Mouse (Mus musculus) lung, embryonic 14.5 days (tissue): ENCODE measurements around the gene Akap8. TPM values are rescaled to one million over a fixed set of nuclear protein-coding genes. Genes with fewer than 3 reads are reported as not detected.

Experiments used
- ATAC-seq: fragments of 200-750 bp; cut with Nextera tagmentation; 2 replicates; pipeline ENCODE4 v1.8.0; 2017; ENCODE audit warnings: mild to moderate bottlenecking, moderate TSS enrichment, moderate library complexity; ENCODE audit not compliant: insufficient read depth
- DNase-seq: peaks from one replicate; pipeline ENCODE4 v3.0.0-alpha.2; 2015
- H3K27ac ChIP-seq: fragments of 300-500 bp; sonication (generic); 2 replicates; pipeline ENCODE4 v1.5.1; 2014; ENCODE audit warnings: low read depth, mild to moderate bottlenecking, moderate library complexity
- H3K27me3 ChIP-seq: fragments of 300-500 bp; sonication (generic); 2 replicates; pipeline ENCODE4 v1.6.1; 2014; ENCODE audit warnings: low read length, control low read depth; ENCODE audit not compliant: insufficient read depth
- H3K36me3 ChIP-seq: fragments of 300-500 bp; sonication (generic); 2 replicates; pipeline ENCODE4 v1.6.1; 2014; ENCODE audit warnings: control low read depth; ENCODE audit not compliant: insufficient read depth
- H3K4me1 ChIP-seq: fragments of 300-500 bp; sonication (generic); 2 replicates; pipeline ENCODE4 v1.6.1; 2014; ENCODE audit warnings: antibody characterized with exemption, control low read depth; ENCODE audit not compliant: insufficient read depth
- H3K4me2 ChIP-seq: fragments of 300-500 bp; sonication (generic); 2 replicates; pipeline ENCODE4 v1.6.1; 2014; ENCODE audit warnings: mild to moderate bottlenecking
- H3K4me3 ChIP-seq: fragments of 300-500 bp; sonication (generic); 2 replicates; pipeline ENCODE4 v1.5.1; 2014; ENCODE audit warnings: low read depth, low read length
- H3K9ac ChIP-seq: fragments of 300-500 bp; sonication (generic); 2 replicates; pipeline ENCODE4 v1.6.1; 2014
- H3K9me3 ChIP-seq: fragments of 300-500 bp; sonication (generic); 2 replicates; pipeline ENCODE4 v1.6.1; 2016; ENCODE audit warnings: low read depth, low read length, control low read depth
- CTCF ChIP-seq: IDR thresholded peaks from 2 replicates; pipeline ENCODE4 v1.5.1; 2016; ENCODE audit warnings: antibody characterized with exemption, low read depth
- WGBS: fragments of 180-500 bp; shearing (Covaris S2); extraction: QIAGEN DNeasy Blood & Tissue Kit; methylation state at CpG from one replicate; pipeline ENCODE4 v1.1.7; 2014; 5-methylcytosine and 5-hydroxymethylcytosine counted together
- polyA plus RNA-seq: library from polyadenylated mRNA; unstranded; fragments of >200 nt; fragmentation: Nextera tagmentation; extraction: Ambion mirVana; gene quantifications from 2 replicates; pipeline ENCODE4 v1.2.1, GENCODE M21; 2014

Gene Akap8
- polyA plus RNA-seq, result 45.4 and 54.3 TPM in 2 replicates

- H3K27ac ChIP-seq, result peak within 1 kb of the TSS; percentile 97
- peaks cover 53% of the 10 kb centered on the region for H3K36me3 ChIP-seq
- TF ChIP-seq CTCF, result no peak; the same call in 1 of the 2 replicates
- WGBS, result under 1% methylated on average over 83 of the region's 83 CpGs
- H3K4me1 ChIP-seq, result peaks cover 3% of the 10 kb centered on the region
- no peaks in the 10 kb centered on the region for H3K9me3 ChIP-seq
- H3K9ac ChIP-seq, result peak within 1 kb of the TSS; percentile 86
- H3K4me3 ChIP-seq, result peak within 1 kb of the TSS; percentile 96
- DNase-seq (peak; percentile 99), ATAC-seq (peak; percentile 98)
- peak within 1 kb of the TSS; percentile 95 for H3K4me2 ChIP-seq
- H3K27me3 ChIP-seq, result no peaks in the 10 kb centered on the region
Observed at GRCm38 (mm10) chr17:32320597-32321389, at the start of gene Akap8. Gene Akap8 (minus strand): TSS chr17:32321238.

GRCm38 (mm10) chr17:32368991-32369578, 48.0 kb upstream of the Akap8 start:
- H3K4me1 ChIP-seq, result peaks cover 3% of the 10 kb centered on the region; the same call in 1 of the 2 replicates
- ATAC-seq (peak; percentile 68; the same call in 1 of the 2 replicates), DNase-seq (peak; percentile 44)
- H3K4me2 ChIP-seq, result peak overlapping the region; percentile 55
- no peaks in the 10 kb centered on the region for H3K9me3 ChIP-seq
- no peak for TF ChIP-seq CTCF
- WGBS, result 19% methylated on average over 12 of the region's 17 CpGs
- H3K9ac ChIP-seq, result peak overlapping the region; percentile 37
- no peaks in the 10 kb centered on the region for H3K27me3 ChIP-seq
- H3K36me3 ChIP-seq, result 0 out of 2 replicates have a peak, but pooled peaks cover 2% of the 10 kb centered on the region
- peak overlapping the region; percentile 39 for H3K4me3 ChIP-seq
- H3K27ac ChIP-seq, result no peak overlapping the region

GRCm38 (mm10) chr17:32367706-32368105, 46.7 kb upstream of the Akap8 start:
- no peak overlapping the region for H3K4me2 ChIP-seq
- no peaks in the 10 kb centered on the region for H3K27me3 ChIP-seq
- H3K36me3 ChIP-seq, result peaks cover 3% of the 10 kb centered on the region; the same call in 1 of the 2 replicates
- TF ChIP-seq CTCF, result no peak
- H3K4me1 ChIP-seq, result peaks cover 7% of the 10 kb centered on the region; the same call in 1 of the 2 replicates
- H3K4me3 ChIP-seq, result no peak overlapping the region
- no peaks in the 10 kb centered on the region for H3K9me3 ChIP-seq
- H3K27ac ChIP-seq, result no peak overlapping the region
- no peak for DNase-seq
- ATAC-seq, result no peak
- H3K9ac ChIP-seq, result no peak overlapping the region
- 86% methylated on average over 11 of the region's 11 CpGs for WGBS

GRCm38 (mm10) chr17:32365296-32365695, 44.3 kb upstream of the Akap8 start:
- ATAC-seq, result no peak
- no peaks in the 10 kb centered on the region for H3K27me3 ChIP-seq
- no peak for DNase-seq
- H3K9me3 ChIP-seq, result no peaks in the 10 kb centered on the region
- WGBS, result 61% methylated on average over 1 of the region's 1 CpGs
- no peak overlapping the region for H3K9ac ChIP-seq
- H3K4me1 ChIP-seq, result peaks cover 7% of the 10 kb centered on the region; the same call in 1 of the 2 replicates
- H3K36me3 ChIP-seq, result peaks cover 27% of the 10 kb centered on the region
- no peak overlapping the region for H3K27ac ChIP-seq
- no peak for TF ChIP-seq CTCF
- H3K4me3 ChIP-seq, result no peak overlapping the region
- peak overlapping the region; percentile 66; the same call in 1 of the 2 replicates for H3K4me2 ChIP-seq

GRCm38 (mm10) chr17:32364850-32365249, 43.8 kb upstream of the Akap8 start:
- H3K4me3 ChIP-seq, result peak overlapping the region; percentile 97
- no peak for TF ChIP-seq CTCF
- no peaks in the 10 kb centered on the region for H3K9me3 ChIP-seq
- H3K9ac ChIP-seq, result peak overlapping the region; percentile 32
- peaks cover 7% of the 10 kb centered on the region; the same call in 1 of the 2 replicates for H3K4me1 ChIP-seq
- peak overlapping the region; percentile 66 for H3K4me2 ChIP-seq
- no peaks in the 10 kb centered on the region for H3K27me3 ChIP-seq
- ATAC-seq (peak; percentile 8; the same call in 1 of the 2 replicates), DNase-seq (no peak)
- H3K36me3 ChIP-seq, result peaks cover 32% of the 10 kb centered on the region
- 46% methylated on average over 5 of the region's 5 CpGs for WGBS
- H3K27ac ChIP-seq, result peak overlapping the region; percentile 51

GRCm38 (mm10) chr17:32364331-32364730, 43.3 kb upstream of the Akap8 start:
- no peaks in the 10 kb centered on the region for H3K9me3 ChIP-seq
- 0% methylated on average over 30 of the region's 47 CpGs for WGBS
- ATAC-seq, result peak; percentile 91

More at GRCm38 (mm10) chr17:32364331-32364730, 43.3 kb upstream of the Akap8 start:
- Histone ChIP-seq H3K27ac (peak overlapping the region; percentile 51), H3K4me3 (peak overlapping the region; percentile 97), H3K9ac (peak overlapping the region; percentile 96), H3K4me1 (peaks cover 7% of the 10 kb centered on the region; the same call in 1 of the 2 replicates), H3K36me3 (peaks cover 37% of the 10 kb centered on the region), H3K4me2 (peak overlapping the region; percentile 66), H3K27me3 (no peaks in the 10 kb centered on the region)
- peak; percentile 97 for DNase-seq
- peak; percentile 14; the same call in 1 of the 2 replicates for TF ChIP-seq CTCF
